Mouse (Mus musculus) lung, postnatal 4 days (tissue): ENCODE data around the gene Prr3.
A peak's percentile ranks its signal among the peaks of the same experiment; 100 is the strongest.
"Not testable (repeated sequence)": the region's sequence is repeated elsewhere in the genome, so short reads cannot be mapped to it uniquely, and the experiment has no call there.

Experiments
- DNase-seq, 2 experiments: peaks; one replicate each; pipeline ENCODE4 v3.0.0; 2021

Gene Prr3

GRCm38 (mm10) chr17:35998545-35999305 lies 18.7 kb upstream of the Prr3 start:
- no peak for DNase-seq

- peak in 1 of 2 experiments; percentile 46 for DNase-seq
These were observed 17.9 kb upstream of the Prr3 start for GRCm38 (mm10) chr17:35997713-35998510.

- peak; percentile 90 to 98 for DNase-seq
These were observed 16.9 kb upstream of the Prr3 start for GRCm38 (mm10) chr17:35996949-35997348.

- no peak for DNase-seq
These were observed 14.8 kb upstream of the Prr3 start for GRCm38 (mm10) chr17:35994879-35995240.

GRCm38 (mm10) chr17:35994175-35994878 lies 14.3 kb upstream of the Prr3 start:
- peak; percentile 84 to 86 for DNase-seq

- peak; percentile 82 to 88 for DNase-seq
These were observed 13.6 kb upstream of the Prr3 start for GRCm38 (mm10) chr17:35993675-35994074.

- peak; percentile 33 to 66 for DNase-seq
These were observed 11.7 kb upstream of the Prr3 start for GRCm38 (mm10) chr17:35991781-35992180.

- no peak for DNase-seq
These were observed 1.7 kb upstream of the Prr3 start for GRCm38 (mm10) chr17:35981776-35982175.

GRCm38 (mm10) chr17:35980363-35980754 lies 323 bp upstream of the Prr3 start:
- DNase-seq: peak; percentile 61 to 71

- peak in 1 of 2 experiments; percentile 92 for DNase-seq
These were observed 1.1 kb downstream of the Prr3 start for GRCm38 (mm10) chr17:35978811-35979400.

- DNase-seq: peak in 1 of 2 experiments; percentile 5
These were observed 7.9 kb downstream of the Prr3 start for GRCm38 (mm10) chr17:35972131-35972530.

GRCm38 (mm10) chr17:35969418-35970389 lies 10.3 kb downstream of the Prr3 start, which contains the start of gene Abcf1:
Abcf1 (minus strand) TSS chr17:35969761.
- DNase-seq: peak; percentile 98 to 100

- DNase-seq: no peak
These were observed 12.4 kb downstream of the Prr3 start for GRCm38 (mm10) chr17:35967621-35968020.

- peak in 1 of 2 experiments; percentile 15 for DNase-seq
These were observed 16.8 kb downstream of the Prr3 start for GRCm38 (mm10) chr17:35963279-35963678.

GRCm38 (mm10) chr17:35958533-35959223 lies 21.4 kb downstream of the Prr3 start:
- DNase-seq: no peak

- no peak for DNase-seq
These were observed 25.4 kb downstream of the Prr3 start for GRCm38 (mm10) chr17:35954665-35955064.

GRCm38 (mm10) chr17:35952559-35952958 lies 27.5 kb downstream of the Prr3 start:
- DNase-seq: not testable (repeated sequence)

GRCm38 (mm10) chr17:35950946-35951345 lies 29.1 kb downstream of the Prr3 start:
- not testable (repeated sequence) for DNase-seq

GRCm38 (mm10) chr17:35939941-35940340 lies 40.1 kb downstream of the Prr3 start:
- no peak for DNase-seq

GRCm38 (mm10) chr17:35939108-35939507 lies 40.9 kb downstream of the Prr3 start:
- no peak for DNase-seq
